Mouse (Mus musculus) inflammation-experienced regulatory T-cells, adult 6 months (primary cell): ENCODE results near the gene Tatdn3. TPM values are rescaled to one million over a fixed set of nuclear protein-coding genes. Genes with fewer than 3 reads are reported as not detected.
A peak's percentile ranks its signal among the peaks of the same experiment; 100 is the strongest.
"Not testable (repeated sequence)": the region's sequence is repeated elsewhere in the genome, so short reads cannot be mapped to it uniquely, and the experiment has no call there.

Source experiments
- ATAC-seq: one replicate; pipeline ENCODE4 v1.8.0; 2017
- polyA plus RNA-seq, 3 experiments: library from polyadenylated mRNA; unstranded; fragments of 100-300 nt; shearing (Covaris generic); gene quantifications; one replicate each; pipeline ENCODE4 v1.2.1; 2017

Gene Tatdn3
- polyA plus RNA-seq, 3 experiments from 2014 or later: 5.3 to 14.7 (median 11.0) TPM

- ATAC-seq: no peak
These were observed 27.1 kb downstream of the Tatdn3 start for GRCm38 (mm10) chr1:191035649-191036048.

GRCm38 (mm10) chr1:191030922-191031425 lies 31.8 kb downstream of the Tatdn3 start:
- ATAC-seq: not testable (repeated sequence)

GRCm38 (mm10) chr1:191030182-191030581 lies 32.5 kb downstream of the Tatdn3 start:
- ATAC-seq: no peak

- ATAC-seq: peak; percentile 93
These were observed 36.6 kb downstream of the Tatdn3 start, which contains the start of gene Flvcr1 for GRCm38 (mm10) chr1:191026021-191026713. Flvcr1 (minus strand) TSS chr1:191026158.

GRCm38 (mm10) chr1:191025016-191026012 lies 37.4 kb downstream of the Tatdn3 start:
- peak; percentile 12 for ATAC-seq

GRCm38 (mm10) chr1:191023806-191024205 lies 38.9 kb downstream of the Tatdn3 start:
- not testable (repeated sequence) for ATAC-seq

- no peak for ATAC-seq
These were observed 39.6 kb downstream of the Tatdn3 start for GRCm38 (mm10) chr1:191023140-191023539.

- no peak for ATAC-seq
These were observed 41.7 kb downstream of the Tatdn3 start for GRCm38 (mm10) chr1:191021016-191021415.

- no peak for ATAC-seq
These were observed 42.4 kb downstream of the Tatdn3 start for GRCm38 (mm10) chr1:191020217-191020924.

GRCm38 (mm10) chr1:191019803-191020202 lies 42.9 kb downstream of the Tatdn3 start:
- no peak for ATAC-seq

GRCm38 (mm10) chr1:191014271-191014670 lies 48.5 kb downstream of the Tatdn3 start:
- no peak for ATAC-seq

GRCm38 (mm10) chr1:191008707-191009106 lies 54.0 kb downstream of the Tatdn3 start:
- ATAC-seq: no peak

GRCm38 (mm10) chr1:191002201-191002600 lies 60.5 kb downstream of the Tatdn3 start:
- no peak for ATAC-seq

- no peak for ATAC-seq
These were observed 62.0 kb downstream of the Tatdn3 start for GRCm38 (mm10) chr1:191000686-191001085.

- ATAC-seq: no peak
These were observed 64.7 kb downstream of the Tatdn3 start for GRCm38 (mm10) chr1:190998027-190998426.

GRCm38 (mm10) chr1:190996346-190996877 lies 66.3 kb downstream of the Tatdn3 start:
- no peak for ATAC-seq

Other genes starting within 250 kb of the Tatdn3 start
- gene Rps6kc1, start 151.2 kb downstream of the Tatdn3 start, polyA plus RNA-seq: 1 to 10 TPM; 4.7 to 8.8 (median 8.8) TPM
- gene Angel2, start 137.8 kb downstream of the Tatdn3 start, polyA plus RNA-seq: 10 to 100 TPM; 49.9 to 55.6 (median 50.2) TPM
- 1 to 10 TPM in 1 of 3 experiments, under 1 TPM in 2; 0.33 to 1.2 (median 0.59) TPM for gene Vash2, start 83.6 kb downstream of the Tatdn3 start, polyA plus RNA-seq
- 10 to 100 TPM in 1 of 3 experiments, 1 to 10 TPM in 2; 5.9 to 10.2 (median 8.2) TPM for gene Flvcr1, start 36.8 kb downstream of the Tatdn3 start, polyA plus RNA-seq
- gene Spata45, start 26.3 kb downstream of the Tatdn3 start, polyA plus RNA-seq: 1 to 10 TPM in 1 of 3 experiments, not detected in 2; 1.1 TPM
- gene Nsl1, start 80 bp upstream of the Tatdn3 start, polyA plus RNA-seq: 1 to 10 TPM; 1.1 to 7.4 (median 4.2) TPM
- gene Batf3, start 34.9 kb upstream of the Tatdn3 start, polyA plus RNA-seq: 1 to 10 TPM in 1 of 3 experiments, not detected in 2; 1.4 TPM
- gene Fam71a, start 101.9 kb upstream of the Tatdn3 start, polyA plus RNA-seq: not detected
- not detected for gene Atf3, start 155.1 kb upstream of the Tatdn3 start, polyA plus RNA-seq